Comparison of ENCODE assay signal across 18 mouse cellular contexts in genomic region chr2:154963176-154963575, GRCm38 (mm10). TPM values are rescaled to one million over a fixed set of nuclear protein-coding genes. Genes with fewer than 3 reads are reported as not detected.
"Had no signal": no experiment of that assay in that cellular context is flagged by ENCODE, and none has a peak within 500 bp of the region (broad histone marks: within the 10 kb centered on the region; RNA-seq: fewer than 3 reads in every experiment).

No protein-coding gene starts in this region.

- H3K9ac ChIP-seq: lung, embryonic 14.5 days; midbrain, embryonic 13.5 days; neural tube, embryonic 13.5 days; neural tube, embryonic 15.5 days; stomach, embryonic 15.5 days had no signal

- DNase-seq: lung, adult 18-20 months; lung, embryonic 14.5 days; lung, postnatal 10 days; lung, postnatal 4 days; right cerebral cortex, postnatal 14 days; thymus, adult 2 months; thymus, postnatal 25 days; thymus, postnatal 4 days had no signal

- H3K36me3 ChIP-seq: midbrain, embryonic 13.5 days; neural tube, embryonic 13.5 days; neural tube, embryonic 15.5 days; stomach, embryonic 15.5 days had no signal

- ATAC-seq: midbrain, embryonic 13.5 days; midbrain, embryonic 16.5 days had no signal

- H3K4me1 ChIP-seq: midbrain, embryonic 13.5 days; neural tube, embryonic 15.5 days; stomach, embryonic 15.5 days had no signal

- H3K4me2 ChIP-seq: lung, embryonic 14.5 days; midbrain, embryonic 11.5 days; midbrain, embryonic 13.5 days; neural tube, embryonic 13.5 days; neural tube, embryonic 15.5 days; stomach, embryonic 15.5 days had no signal

- H3K27me3 ChIP-seq: midbrain, embryonic 13.5 days; neural tube, embryonic 13.5 days; neural tube, embryonic 15.5 days; stomach, embryonic 15.5 days had no signal

- H3K27ac ChIP-seq: midbrain, embryonic 13.5 days; neural tube, embryonic 13.5 days; neural tube, embryonic 15.5 days; stomach, embryonic 15.5 days; stomach, postnatal 0 days had no signal

- H3K9me3 ChIP-seq: midbrain, embryonic 13.5 days; neural tube, embryonic 13.5 days; neural tube, embryonic 15.5 days; stomach, embryonic 15.5 days had no signal

- H3K4me3 ChIP-seq: midbrain, embryonic 13.5 days; myocyte; neural tube, embryonic 13.5 days; neural tube, embryonic 15.5 days; stomach, embryonic 15.5 days had no signal

RNA-seq across cellular contexts. Expression of gene Gm14226, which starts 54.9 kb away (rescaled TPM):
- total RNA-seq: megakaryocyte, adult 5-6 weeks; megakaryocyte-erythroid progenitor cell, adult 5-6 weeks had no signal
- polyA plus RNA-seq: myocyte had no signal
